Mouse (Mus musculus): ENCODE data around the gene a. TPM values are rescaled to one million over a fixed set of nuclear protein-coding genes. Genes with fewer than 3 reads are reported as not detected.
"Not testable (repeated sequence)": the region's sequence is repeated elsewhere in the genome, so short reads cannot be mapped to it uniquely, and the experiment has no call there.

Gene a
- polyA plus RNA-seq, 1 experiment from 2014 or later, result not detected

GRCm38 (mm10) chr2:155016751-155017150 lies 225.5 kb downstream of the a start:
- not testable (repeated sequence) for H3K4me3 ChIP-seq (ENCODE audit: low read length); H3K27me3 ChIP-seq (ENCODE audit: control insufficient read depth, insufficient read depth, low read depth, low read length); H3K27ac ChIP-seq (ENCODE audit: low read length); ATAC-seq (ENCODE audit: low read depth); H3K9me3 ChIP-seq (ENCODE audit: control insufficient read depth, low read length); H3K36me3 ChIP-seq (ENCODE audit: control insufficient read depth, insufficient read depth, low read length); H3K9ac ChIP-seq (ENCODE audit: low read length); H3K4me2 ChIP-seq (ENCODE audit: low read depth, low read length); H3K4me1 ChIP-seq (replicated peaks; ENCODE audit: control insufficient read depth, insufficient read depth, low read length)
- WGBS, result 12% methylated on average over 7 of the region's 9 CpGs

- Histone ChIP-seq H3K27ac (ENCODE audit: low read length) (peak within 1 kb of the TSS; percentile 74), H3K9ac (ENCODE audit: low read length) (peak within 1 kb of the TSS; percentile 69), H3K4me2 (ENCODE audit: low read depth, low read length) (peak within 1 kb of the TSS; percentile 60), H3K4me3 (ENCODE audit: low read length) (peak within 1 kb of the TSS; percentile 44)
- H3K4me1 ChIP-seq (replicated peaks; ENCODE audit: control insufficient read depth, insufficient read depth, low read length); ATAC-seq (ENCODE audit: low read depth); H3K27me3 ChIP-seq (ENCODE audit: control insufficient read depth, insufficient read depth, low read depth, low read length); H3K9me3 ChIP-seq (ENCODE audit: control insufficient read depth, low read length); H3K36me3 ChIP-seq (ENCODE audit: control insufficient read depth, insufficient read depth, low read length): not testable (repeated sequence)
- 3% methylated on average over 24 of the region's 26 CpGs for WGBS
Measured at GRCm38 (mm10) chr2:155018251-155018755, 227.1 kb downstream of the a start, which contains the start of gene Gm14226. Gene Gm14226 (plus strand): TSS chr2:155018266.

- peak; percentile 94 for ATAC-seq (ENCODE audit: low read depth)
- H3K27ac ChIP-seq (ENCODE audit: low read length), result peak overlapping the region; percentile 74
- H3K4me2 ChIP-seq (ENCODE audit: low read depth, low read length), result peak overlapping the region; percentile 60
- H3K4me3 ChIP-seq (ENCODE audit: low read length), result peak overlapping the region; percentile 44
- peak overlapping the region; percentile 69 for H3K9ac ChIP-seq (ENCODE audit: low read length)
- H3K27me3 ChIP-seq (ENCODE audit: control insufficient read depth, insufficient read depth, low read depth, low read length), result no peaks in the 10 kb centered on the region; the same call in 1 of the 2 replicates
- H3K36me3 ChIP-seq (ENCODE audit: control insufficient read depth, insufficient read depth, low read length), result no peaks in the 10 kb centered on the region
- no peaks in the 10 kb centered on the region for H3K4me1 ChIP-seq (replicated peaks; ENCODE audit: control insufficient read depth, insufficient read depth, low read length)
- H3K9me3 ChIP-seq (ENCODE audit: control insufficient read depth, low read length), result no peaks in the 10 kb centered on the region
- WGBS, result under 1% methylated on average over 38 of the region's 38 CpGs
Measured at GRCm38 (mm10) chr2:155018762-155019641, 227.8 kb downstream of the a start.

GRCm38 (mm10) chr2:155019673-155020072 lies 228.5 kb downstream of the a start:
- H3K9me3 ChIP-seq (ENCODE audit: control insufficient read depth, low read length), result no peaks in the 10 kb centered on the region
- WGBS, result under 1% methylated on average over 22 of the region's 22 CpGs
- no peaks in the 10 kb centered on the region for H3K36me3 ChIP-seq (ENCODE audit: control insufficient read depth, insufficient read depth, low read length)
- peak overlapping the region; percentile 60 for H3K4me2 ChIP-seq (ENCODE audit: low read depth, low read length)
- H3K4me1 ChIP-seq (replicated peaks; ENCODE audit: control insufficient read depth, insufficient read depth, low read length), result no peaks in the 10 kb centered on the region
- H3K27ac ChIP-seq (ENCODE audit: low read length), result peak overlapping the region; percentile 74
- peak overlapping the region; percentile 44 for H3K4me3 ChIP-seq (ENCODE audit: low read length)
- ATAC-seq (ENCODE audit: low read depth), result peak; percentile 92
- no peaks in the 10 kb centered on the region; the same call in 1 of the 2 replicates for H3K27me3 ChIP-seq (ENCODE audit: control insufficient read depth, insufficient read depth, low read depth, low read length)
- H3K9ac ChIP-seq (ENCODE audit: low read length), result peak overlapping the region; percentile 69

GRCm38 (mm10) chr2:155020247-155020826 lies 229.1 kb downstream of the a start:
- not testable (repeated sequence) for ATAC-seq (ENCODE audit: low read depth); H3K36me3 ChIP-seq (ENCODE audit: control insufficient read depth, insufficient read depth, low read length); H3K4me3 ChIP-seq (ENCODE audit: low read length); H3K9ac ChIP-seq (ENCODE audit: low read length); H3K4me1 ChIP-seq (replicated peaks; ENCODE audit: control insufficient read depth, insufficient read depth, low read length); H3K27me3 ChIP-seq (ENCODE audit: control insufficient read depth, insufficient read depth, low read depth, low read length); H3K27ac ChIP-seq (ENCODE audit: low read length); H3K9me3 ChIP-seq (ENCODE audit: control insufficient read depth, low read length)
- 43% methylated on average over 20 of the region's 20 CpGs for WGBS
- peak overlapping the region; percentile 60; the same call in 1 of the 2 replicates for H3K4me2 ChIP-seq (ENCODE audit: low read depth, low read length)

GRCm38 (mm10) chr2:155030831-155031230 lies 239.6 kb downstream of the a start:
- 41% methylated on average over 7 of the region's 7 CpGs for WGBS
- Histone ChIP-seq H3K36me3 (ENCODE audit: control insufficient read depth, insufficient read depth, low read length) (no peaks in the 10 kb centered on the region), H3K4me1 (replicated peaks; ENCODE audit: control insufficient read depth, insufficient read depth, low read length) (peaks cover 7% of the 10 kb centered on the region; the same call in 1 of the 2 replicates), H3K27ac (ENCODE audit: low read length) (no peak overlapping the region), H3K9ac (ENCODE audit: low read length) (no peak overlapping the region), H3K4me3 (ENCODE audit: low read length) (no peak overlapping the region), H3K9me3 (ENCODE audit: control insufficient read depth, low read length) (no peaks in the 10 kb centered on the region), H3K4me2 (ENCODE audit: low read depth, low read length) (no peak overlapping the region), H3K27me3 (ENCODE audit: control insufficient read depth, insufficient read depth, low read depth, low read length) (no peaks in the 10 kb centered on the region)
- ATAC-seq (ENCODE audit: low read depth), result no peak

- Histone ChIP-seq H3K27me3 (ENCODE audit: control insufficient read depth, insufficient read depth, low read depth, low read length) (no peaks in the 10 kb centered on the region), H3K4me3 (ENCODE audit: low read length) (no peak overlapping the region), H3K27ac (ENCODE audit: low read length) (0 out of 2 replicates have a peak overlapping the region, but pooled peaks have one; percentile 4), H3K9me3 (ENCODE audit: control insufficient read depth, low read length) (no peaks in the 10 kb centered on the region), H3K4me1 (replicated peaks; ENCODE audit: control insufficient read depth, insufficient read depth, low read length) (peaks cover 7% of the 10 kb centered on the region; the same call in 1 of the 2 replicates), H3K9ac (ENCODE audit: low read length) (no peak overlapping the region), H3K4me2 (ENCODE audit: low read depth, low read length) (peak overlapping the region; percentile 33), H3K36me3 (ENCODE audit: control insufficient read depth, insufficient read depth, low read length) (no peaks in the 10 kb centered on the region)
- 18% methylated on average over 19 of the region's 19 CpGs for WGBS
- peak; percentile 70; the same call in 1 of the 2 replicates for ATAC-seq (ENCODE audit: low read depth)
Measured at GRCm38 (mm10) chr2:155032938-155033710, 241.9 kb downstream of the a start.

GRCm38 (mm10) chr2:155039956-155040355 lies 248.8 kb downstream of the a start:
- H3K9me3 ChIP-seq (ENCODE audit: control insufficient read depth, low read length), result no peaks in the 10 kb centered on the region
- H3K27ac ChIP-seq (ENCODE audit: low read length), result no peak overlapping the region
- ATAC-seq (ENCODE audit: low read depth), result peak; percentile 57; the same call in 1 of the 2 replicates
- no peak overlapping the region for H3K4me2 ChIP-seq (ENCODE audit: low read depth, low read length)
- WGBS, result 39% methylated on average over 4 of the region's 4 CpGs
- no peaks in the 10 kb centered on the region for H3K27me3 ChIP-seq (ENCODE audit: control insufficient read depth, insufficient read depth, low read depth, low read length)
- no peak overlapping the region for H3K9ac ChIP-seq (ENCODE audit: low read length)
- no peaks in the 10 kb centered on the region for H3K4me1 ChIP-seq (replicated peaks; ENCODE audit: control insufficient read depth, insufficient read depth, low read length)
- no peaks in the 10 kb centered on the region for H3K36me3 ChIP-seq (ENCODE audit: control insufficient read depth, insufficient read depth, low read length)
- H3K4me3 ChIP-seq (ENCODE audit: low read length), result no peak overlapping the region
